Mouse (Mus musculus) spleen, adult 2 months (tissue): Measurements from ENCODE around the gene Dlst. TPM values are rescaled to one million over a fixed set of nuclear protein-coding genes. Genes with fewer than 3 reads are reported as not detected.
A peak's percentile ranks its signal among the peaks of the same experiment; 100 is the strongest.
"Not testable (repeated sequence)": the region's sequence is repeated elsewhere in the genome, so short reads cannot be mapped to it uniquely, and the experiment has no call there.

Experiments
- DNase-seq, 2 experiments: peaks; one replicate each; pipeline versions ENCODE4 v3.0.0 to v3.0.0-alpha.2; 2012 to 2021; ENCODE audit warnings: low spot score in 2 of 2, low read depth in 1 of 2
- H3K27ac ChIP-seq: fragments of 200-500 bp; 2 replicates; pipeline ENCODE4 v1.5.1; 2012; ENCODE audit warnings: low read length, inconsistent platforms; ENCODE audit not compliant: insufficient read depth
- H3K27me3 ChIP-seq: fragments of 200-500 bp; 2 replicates; pipeline ENCODE4 v1.6.1; 2012; ENCODE audit warnings: mild to moderate bottlenecking, moderate library complexity, low read length, inconsistent platforms; ENCODE audit not compliant: control insufficient read depth, insufficient read depth
- H3K36me3 ChIP-seq: fragments of 200-500 bp; 2 replicates; pipeline ENCODE4 v1.6.1; 2012; ENCODE audit warnings: mild to moderate bottlenecking, low read length, inconsistent platforms; ENCODE audit not compliant: control insufficient read depth, insufficient read depth
- H3K4me1 ChIP-seq: fragments of 200-500 bp; 2 replicates; pipeline ENCODE4 v1.6.1; 2011; ENCODE audit warnings: inconsistent platforms; ENCODE audit not compliant: control insufficient read depth, insufficient read depth, insufficient read length
- H3K4me3 ChIP-seq: fragments of 200-500 bp; 2 replicates; pipeline ENCODE4 v1.5.1; 2011; ENCODE audit warnings: mild to moderate bottlenecking, inconsistent platforms; ENCODE audit not compliant: insufficient read depth, insufficient read length; ENCODE audit errors: extremely low read depth
- CTCF ChIP-seq: fragments of 200-500 bp; IDR thresholded peaks from 2 replicates; pipeline ENCODE4 v1.5.1; 2011; ENCODE audit warnings: mild to moderate bottlenecking, inconsistent platforms; ENCODE audit not compliant: insufficient read depth, insufficient read length, insufficient replicate concordance; ENCODE audit errors: extremely low read depth
- POLR2A ChIP-seq: fragments of 200-500 bp; IDR thresholded peaks from 2 replicates; pipeline ENCODE4 v1.6.1; 2011; ENCODE audit warnings: low read depth, low read length, inconsistent platforms
- WGBS: fragments of 180-500 bp; shearing (Covaris S2); methylation state at CpG from one replicate; pipeline ENCODE4 v1.1.7; 2018; 5-methylcytosine and 5-hydroxymethylcytosine counted together
- polyA plus RNA-seq: library from polyadenylated mRNA; depleted of rRNA; stranded (reverse); fragments of >200 nt; gene quantifications from 2 replicates; pipeline ENCODE4 v1.2.3, GENCODE M21; 2012

The Dlst gene
- polyA plus RNA-seq, 1 experiment = 49.5 TPM

- H3K4me1 ChIP-seq = no peaks in the 10 kb centered on the region
- no peak overlapping the region for H3K27ac ChIP-seq
- WGBS = 85% methylated on average over 19 of the region's 19 CpGs
- TF ChIP-seq POLR2A = no peak
- TF ChIP-seq CTCF = no peak
- no peak for DNase-seq
- H3K4me3 ChIP-seq = no peak overlapping the region
- no peaks in the 10 kb centered on the region for H3K27me3 ChIP-seq
- peaks cover 30% of the 10 kb centered on the region for H3K36me3 ChIP-seq
Measured at GRCm38 (mm10) chr12:85135513-85136470, 25.2 kb downstream of the Dlst start.

- no peak for DNase-seq
- 84% methylated on average over 4 of the region's 4 CpGs for WGBS
- H3K27ac ChIP-seq = no peak overlapping the region
- H3K36me3 ChIP-seq = peaks cover 24% of the 10 kb centered on the region
- TF ChIP-seq POLR2A (no peak), CTCF (no peak)
- H3K4me3 ChIP-seq = no peak overlapping the region
- H3K4me1 ChIP-seq = no peaks in the 10 kb centered on the region
- no peaks in the 10 kb centered on the region for H3K27me3 ChIP-seq
Measured at GRCm38 (mm10) chr12:85136627-85137026, 26.0 kb downstream of the Dlst start.

GRCm38 (mm10) chr12:85140036-85140701, 29.5 kb downstream of the Dlst start:
- 60% methylated on average over 18 of the region's 18 CpGs for WGBS
- Histone ChIP-seq H3K4me1 (no peaks in the 10 kb centered on the region), H3K27me3 (no peaks in the 10 kb centered on the region), H3K36me3 (no peaks in the 10 kb centered on the region), H3K27ac (no peak overlapping the region), H3K4me3 (no peak overlapping the region)
- TF ChIP-seq POLR2A = no peak
- no peak for TF ChIP-seq CTCF
- no peak for DNase-seq

GRCm38 (mm10) chr12:85141096-85141495, 30.5 kb downstream of the Dlst start:
- no peak overlapping the region for H3K4me3 ChIP-seq
- TF ChIP-seq POLR2A (no peak), CTCF (no peak)
- no peaks in the 10 kb centered on the region for H3K4me1 ChIP-seq
- no peak overlapping the region for H3K27ac ChIP-seq
- no peak for DNase-seq
- H3K36me3 ChIP-seq = no peaks in the 10 kb centered on the region
- H3K27me3 ChIP-seq = no peaks in the 10 kb centered on the region
- 84% methylated on average over 6 of the region's 6 CpGs for WGBS

GRCm38 (mm10) chr12:85142803-85143202, 32.2 kb downstream of the Dlst start:
- peak; percentile 68; the same call in 1 of the 2 replicates for TF ChIP-seq CTCF
- no peak for TF ChIP-seq POLR2A
- Histone ChIP-seq H3K27ac (no peak overlapping the region), H3K36me3 (no peaks in the 10 kb centered on the region), H3K4me3 (no peak overlapping the region), H3K4me1 (no peaks in the 10 kb centered on the region), H3K27me3 (0 out of 2 replicates have a peak, but pooled peaks cover 1% of the 10 kb centered on the region)
- WGBS = 25% methylated on average over 4 of the region's 4 CpGs
- DNase-seq = peak; percentile 40 to 75

- H3K27me3 ChIP-seq, H3K4me1 ChIP-seq, H3K4me3 ChIP-seq, H3K36me3 ChIP-seq, DNase-seq, H3K27ac ChIP-seq: not testable (repeated sequence)
- 62% methylated on average over 2 of the region's 2 CpGs for WGBS
Measured at GRCm38 (mm10) chr12:85144276-85144675, 33.6 kb downstream of the Dlst start.
